Mouse (Mus musculus) adrenal gland, adult (tissue): ENCODE measurements at regions not wholly inside any gene's neighbourhood (a gene's known extent, or its start where the extent isn't known, plus 50 kb on each side); places are given as distances from the start of the nearest gene placed in this dataset.

Experiments
- DNase-seq, 2 experiments: peaks; one replicate each; pipeline ENCODE4 v3.0.0; 2022 to 2023; ENCODE audit warnings: low spot score in 1 of 2; ENCODE audit not compliant: inconsistent age in 2 of 2

DNA sequence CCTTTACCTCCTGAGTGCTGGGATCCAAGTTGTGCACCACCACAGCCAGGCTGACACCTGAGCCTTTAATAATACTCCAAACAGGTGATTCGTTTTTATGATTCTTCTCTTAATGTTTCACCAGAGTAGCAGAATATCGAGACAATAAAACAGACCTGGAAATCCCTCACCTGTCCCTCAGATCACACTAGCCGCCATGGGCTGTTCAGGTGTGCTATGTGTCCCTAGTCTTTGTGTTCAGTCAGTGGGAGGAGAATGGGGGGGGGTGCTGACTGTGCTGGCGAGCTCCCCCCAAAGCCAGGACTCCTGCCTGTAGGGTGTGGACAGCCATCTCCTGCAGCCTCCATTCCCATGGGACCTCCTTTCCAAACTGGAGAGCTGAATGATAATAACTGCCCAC lies 168.9 kb upstream of the Nfe2l3 start:
- DNase-seq = no peak

DNA sequence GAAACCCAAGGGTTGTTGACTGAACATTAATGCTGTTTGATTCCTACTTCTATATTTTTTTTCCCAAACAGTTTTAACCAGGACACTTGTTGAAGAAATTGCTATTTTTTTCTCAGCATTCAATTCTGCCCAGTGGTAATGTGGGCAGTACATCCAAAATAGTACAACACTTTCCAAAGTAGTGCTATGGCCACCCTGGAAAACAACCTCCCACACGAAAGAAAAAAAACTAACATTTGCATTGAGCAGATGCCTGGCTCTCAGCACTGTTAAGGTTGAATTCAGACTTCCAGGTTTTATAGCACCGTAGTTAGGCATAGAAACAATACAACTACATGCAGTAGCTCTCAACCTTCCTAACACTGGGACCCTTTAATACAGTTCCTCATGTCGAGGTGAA lies 167.1 kb upstream of the Nfe2l3 start:
- DNase-seq = no peak

DNA sequence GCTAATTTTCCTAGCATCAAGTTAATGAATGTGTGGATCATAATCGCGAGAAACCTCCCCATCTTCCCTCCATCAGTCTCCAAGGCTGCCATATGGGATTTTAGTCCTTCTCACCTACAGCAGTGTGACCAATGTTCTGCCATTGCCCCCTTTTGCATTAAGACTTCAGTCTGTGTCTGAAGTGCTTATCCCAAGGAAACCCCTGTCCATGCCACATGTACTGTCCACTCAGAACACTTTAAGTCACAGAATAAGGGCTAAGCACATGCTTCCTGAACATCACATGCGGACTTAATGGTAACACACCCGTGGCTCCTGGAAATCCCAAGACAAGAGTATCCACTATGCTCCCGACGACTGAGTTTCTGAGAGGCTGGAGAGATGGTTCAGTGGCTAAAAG lies 165.7 kb upstream of the Nfe2l3 start:
- no peak for DNase-seq

DNA sequence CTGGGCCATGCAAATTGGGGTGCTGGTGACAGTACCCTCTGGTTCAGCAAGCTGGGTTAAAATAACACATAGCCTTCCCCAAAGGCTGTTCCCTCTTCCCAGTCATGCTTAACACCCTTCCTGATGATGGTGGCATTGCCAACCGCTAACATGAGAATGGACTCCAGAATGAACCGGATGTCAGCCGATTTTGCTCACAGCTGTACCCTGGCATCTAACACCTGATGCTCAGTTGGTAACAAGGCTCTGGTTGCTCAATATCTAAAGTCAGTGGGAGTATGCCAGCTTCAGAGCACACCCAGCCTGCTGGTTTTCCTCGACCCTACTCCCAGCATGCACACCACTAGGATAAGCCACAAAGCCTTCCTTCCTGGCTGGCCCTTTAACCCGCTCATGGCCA lies 164.6 kb upstream of the Nfe2l3 start:
- DNase-seq = no peak

DNA sequence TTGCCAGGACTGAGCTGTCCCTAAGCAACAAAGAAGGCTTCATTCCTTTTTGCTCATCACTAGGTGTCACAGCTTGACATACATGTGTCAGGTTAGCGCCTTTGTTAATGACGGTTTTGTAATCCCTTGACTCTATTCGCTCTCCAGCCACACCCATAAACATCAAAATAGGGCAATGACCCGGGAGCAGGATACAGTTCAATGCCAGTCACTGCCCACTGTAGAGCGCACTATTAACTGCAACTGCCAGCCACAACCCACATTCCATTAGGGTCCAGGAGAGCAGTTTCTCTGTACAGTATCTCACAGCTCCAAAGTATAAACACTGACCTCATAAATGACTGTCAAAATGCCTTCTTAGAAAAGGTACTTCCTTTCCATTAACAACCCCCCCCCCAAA lies 163.5 kb upstream of the Nfe2l3 start:
- no peak for DNase-seq

DNA sequence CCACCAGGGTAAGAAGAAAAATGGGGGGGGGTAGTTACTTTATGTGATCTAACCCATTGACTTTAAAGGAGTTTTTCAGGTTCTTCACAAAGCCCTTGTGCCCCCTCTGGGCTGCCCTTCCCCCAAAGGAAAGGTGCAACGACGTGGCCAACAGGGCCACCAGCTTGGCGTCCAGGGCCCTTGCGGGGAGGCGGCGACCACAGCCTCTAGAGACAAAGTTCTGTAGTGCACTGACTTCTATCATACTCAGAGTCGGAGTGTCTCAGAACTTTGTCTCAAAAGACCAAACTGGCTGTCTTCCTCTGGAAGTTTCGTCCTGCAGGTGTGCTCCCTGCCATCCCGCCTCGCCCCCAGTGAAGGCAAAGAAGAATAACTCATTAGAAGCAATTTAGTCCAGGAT lies 162.9 kb upstream of the Nfe2l3 start:
- DNase-seq = no peak

DNA sequence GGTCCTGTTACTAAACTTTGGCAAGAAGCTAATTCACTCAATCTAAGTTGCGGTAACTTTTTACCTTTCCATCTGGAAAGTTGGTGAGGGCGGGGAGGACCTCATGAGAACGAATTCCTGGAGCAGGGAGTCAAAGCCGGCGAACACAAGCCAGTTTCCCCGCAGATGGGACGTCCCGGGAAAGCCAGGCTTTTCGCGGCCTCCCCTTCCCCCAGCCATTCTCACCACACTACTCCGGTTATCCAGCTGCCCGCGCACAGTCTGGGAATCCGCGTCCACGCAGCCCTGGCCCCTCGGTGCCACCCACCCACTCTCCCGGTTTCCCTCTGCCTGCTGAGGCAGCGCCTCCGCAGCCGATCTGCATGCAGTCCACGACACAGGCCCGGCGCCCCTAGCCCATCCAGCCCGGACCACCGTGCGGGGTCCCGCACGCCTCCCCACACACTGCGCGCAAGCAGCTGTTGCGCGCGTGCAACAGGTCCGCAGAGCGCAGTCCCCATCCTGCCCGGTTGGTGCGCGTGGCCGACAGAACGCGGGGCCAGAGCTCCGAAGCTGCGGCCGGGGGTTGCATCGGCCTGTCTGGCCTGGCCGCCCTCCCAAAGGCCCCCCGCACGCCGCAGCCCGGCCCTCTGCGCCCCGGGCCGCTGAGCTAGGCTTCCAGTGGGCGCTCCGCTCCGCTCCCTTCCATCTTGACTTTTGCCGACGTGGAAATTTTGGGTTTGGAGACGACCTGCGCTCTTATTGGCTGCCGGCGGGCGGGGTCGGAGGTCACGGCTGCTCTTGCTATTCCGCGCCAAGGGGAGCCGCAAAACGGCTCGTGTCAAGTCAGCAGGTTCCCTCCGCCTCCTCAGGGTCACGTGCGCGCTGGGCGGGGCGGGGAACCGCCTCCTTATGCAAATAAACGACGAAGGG lies 162.0 kb upstream of the Nfe2l3 start:
- peak; percentile 87 to 97 for DNase-seq

DNA sequence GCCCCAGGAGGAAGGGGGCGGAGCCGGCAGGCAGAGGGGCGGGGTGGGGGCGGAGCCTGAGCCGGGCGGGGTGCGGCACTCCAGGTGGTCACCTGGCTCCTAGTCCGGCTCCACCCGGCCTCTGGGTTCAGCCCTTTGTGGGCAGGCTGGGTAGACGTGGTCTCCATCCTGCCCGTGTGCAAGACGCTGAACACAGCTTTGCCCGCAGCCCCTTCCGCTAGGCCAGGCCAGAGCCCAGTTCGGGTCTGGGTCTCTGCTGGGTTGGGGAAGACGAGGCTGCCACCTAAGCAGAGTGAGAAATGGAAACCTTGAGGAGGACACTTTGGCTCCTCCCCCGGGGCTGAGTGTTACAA lies 161.4 kb upstream of the Nfe2l3 start:
- no peak for DNase-seq

DNA sequence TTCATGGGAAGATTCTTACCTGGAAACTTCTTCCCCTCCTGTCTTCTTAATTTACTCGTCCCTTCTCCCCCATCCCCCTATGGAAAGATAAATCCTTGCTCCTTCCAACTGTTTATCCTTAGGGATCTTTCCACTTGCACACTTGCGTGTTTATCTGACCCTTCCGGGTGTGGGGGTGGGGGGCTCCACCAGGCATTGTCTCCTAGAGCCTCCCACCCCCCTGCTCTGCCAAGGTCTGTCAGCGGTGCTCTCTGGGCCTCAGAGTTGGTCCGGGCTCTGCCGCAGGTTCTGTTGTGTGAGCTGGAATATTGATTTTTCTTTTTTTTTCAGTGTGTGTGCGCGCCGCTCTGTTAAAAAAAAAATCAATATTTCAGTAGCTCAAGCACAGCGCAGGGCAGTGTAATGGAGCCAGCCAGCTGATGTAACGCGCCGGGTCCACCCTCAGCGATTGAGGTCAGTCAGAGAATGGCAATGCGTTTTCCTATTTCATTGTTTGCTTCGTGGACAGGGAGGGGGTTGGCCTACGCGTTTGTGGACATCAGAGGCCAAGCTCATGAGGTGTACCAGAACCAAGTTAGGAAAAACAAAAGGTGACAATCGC lies 160.2 kb upstream of the Nfe2l3 start:
- no peak for DNase-seq

DNA sequence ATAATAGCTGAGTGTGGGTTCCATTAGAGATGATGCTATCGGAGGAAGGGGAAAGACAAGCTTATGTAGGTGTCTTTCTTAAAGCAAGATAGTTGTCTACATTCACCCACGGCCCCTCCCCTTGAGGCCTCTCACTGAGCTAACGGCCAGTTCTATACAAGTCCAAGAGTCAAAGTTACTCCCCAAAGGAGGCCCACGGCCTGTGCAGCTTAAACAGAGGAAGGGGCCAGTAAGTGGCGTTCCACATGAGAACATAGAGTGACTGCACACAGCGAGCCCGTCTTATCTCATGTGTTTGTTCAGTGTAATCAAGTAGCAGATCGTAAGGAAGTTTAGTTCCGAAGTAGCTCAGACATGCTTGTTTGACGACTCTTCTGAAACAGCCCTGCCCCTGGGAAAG lies 153.0 kb upstream of the Nfe2l3 start:
- DNase-seq = no peak

DNA sequence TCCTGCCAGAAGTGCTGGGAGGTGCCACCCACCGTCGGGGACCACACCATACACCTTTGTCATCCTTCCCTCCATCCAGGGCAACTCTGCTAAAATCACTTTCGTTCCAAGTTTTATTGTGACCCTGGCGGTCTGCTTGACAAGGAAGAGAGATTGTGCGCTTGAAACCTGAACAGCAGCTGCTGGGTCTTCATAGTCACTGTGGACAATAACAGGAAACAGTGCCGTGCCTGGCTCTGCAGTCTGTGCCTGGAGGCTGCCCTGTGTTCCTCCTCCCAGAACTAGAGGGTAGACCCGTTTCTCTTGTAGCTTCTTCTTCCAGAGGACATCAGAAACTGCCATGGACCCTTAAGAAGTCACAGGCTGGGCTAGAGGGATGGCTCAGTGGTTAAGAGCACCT lies 152.2 kb upstream of the Nfe2l3 start:
- DNase-seq = no peak

DNA sequence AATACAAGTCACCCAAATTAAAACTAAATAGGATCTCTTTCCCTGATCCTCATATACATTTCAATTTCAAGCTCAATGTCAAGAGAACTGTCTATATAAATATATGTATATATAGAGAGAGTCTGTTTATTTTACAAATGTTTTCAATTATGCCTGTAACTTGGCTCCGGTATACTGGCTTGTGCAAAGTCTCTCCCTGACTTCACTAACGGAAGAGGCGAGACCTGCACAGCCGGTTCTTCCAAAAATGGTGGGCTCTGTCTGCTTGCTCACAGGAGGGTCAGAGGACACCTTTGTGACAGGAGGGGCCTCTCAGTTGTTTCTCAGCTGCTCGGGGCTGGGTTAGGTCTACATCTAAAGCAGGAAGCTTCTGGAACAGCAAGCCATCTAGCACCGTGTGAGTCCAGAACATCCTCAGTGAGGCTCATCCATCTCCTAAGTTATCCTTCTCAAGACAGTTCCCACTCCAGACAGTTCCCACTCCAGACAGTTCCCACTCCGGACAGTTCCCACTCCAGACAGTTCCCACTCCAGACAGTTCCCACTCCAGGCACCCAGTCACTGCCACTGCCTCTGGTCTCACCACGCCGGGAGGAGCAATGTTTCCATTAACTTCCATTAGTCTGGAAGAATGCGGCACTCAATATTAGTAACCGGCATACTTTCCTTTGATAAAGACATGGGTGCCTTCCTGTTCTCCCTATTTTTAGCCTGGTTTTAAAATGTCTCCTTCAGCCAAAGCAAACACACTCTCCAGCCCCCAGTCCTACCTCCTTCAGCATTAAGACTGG lies 148.4 kb upstream of the Nfe2l3 start:
- no peak for DNase-seq

DNA sequence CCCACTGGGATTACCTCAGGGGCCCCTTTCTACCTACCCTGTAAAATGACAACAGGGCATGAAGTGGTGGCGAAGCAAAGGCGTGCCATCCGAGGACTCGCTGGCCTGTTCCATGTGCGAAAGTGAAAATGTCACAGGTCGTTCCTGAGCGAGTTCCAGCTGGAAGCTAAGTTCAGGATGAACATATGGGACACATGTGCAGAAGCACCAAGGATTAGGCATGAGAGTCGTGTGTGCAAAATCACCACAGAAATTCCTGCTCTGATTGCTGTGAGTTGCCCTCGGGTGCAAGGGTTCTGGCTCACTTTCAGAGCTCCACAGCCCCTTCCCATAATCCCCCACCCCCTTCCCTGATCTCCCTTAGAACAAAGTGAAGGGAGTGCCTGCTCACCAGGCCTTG lies 147.6 kb upstream of the Nfe2l3 start:
- DNase-seq = no peak

DNA sequence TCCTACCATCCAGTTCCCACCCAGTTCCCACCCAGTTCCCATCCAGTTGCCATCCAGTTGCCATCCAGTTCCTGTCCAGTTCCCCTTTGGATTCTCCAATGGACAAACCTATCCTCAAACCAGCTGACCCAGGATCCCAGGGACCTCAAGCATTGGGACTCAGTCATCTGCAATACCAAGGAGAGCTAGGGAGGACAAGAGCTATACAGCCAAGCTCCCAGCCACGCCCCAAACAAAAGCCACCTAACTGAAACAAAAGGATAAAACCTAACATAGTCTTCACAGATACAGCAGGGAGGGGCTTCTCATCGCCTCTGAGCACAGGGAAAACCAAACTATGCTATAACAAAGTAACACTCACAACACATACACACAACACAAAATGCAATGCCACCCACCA lies 145.6 kb upstream of the Nfe2l3 start:
- no peak for DNase-seq

DNA sequence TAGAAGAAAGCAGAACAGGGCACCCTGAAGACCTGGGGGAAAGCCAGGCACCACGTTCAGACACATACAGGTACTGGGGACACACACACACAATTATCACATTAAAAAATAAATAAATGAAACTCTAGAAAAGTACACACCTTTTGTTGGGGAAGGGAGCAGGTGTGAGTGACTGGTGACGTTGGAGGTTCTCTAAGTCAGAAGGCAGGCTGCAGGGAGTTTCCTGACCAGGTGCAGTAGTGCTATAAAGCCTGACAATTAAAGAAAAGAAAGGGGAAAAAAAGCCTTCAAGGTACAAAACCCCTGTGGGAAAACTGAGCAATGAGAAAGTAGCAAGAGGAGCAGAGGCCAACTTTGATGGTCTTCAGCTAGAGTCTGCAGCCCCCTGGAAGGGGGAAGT lies 145.1 kb upstream of the Nfe2l3 start:
- no peak for DNase-seq

DNA sequence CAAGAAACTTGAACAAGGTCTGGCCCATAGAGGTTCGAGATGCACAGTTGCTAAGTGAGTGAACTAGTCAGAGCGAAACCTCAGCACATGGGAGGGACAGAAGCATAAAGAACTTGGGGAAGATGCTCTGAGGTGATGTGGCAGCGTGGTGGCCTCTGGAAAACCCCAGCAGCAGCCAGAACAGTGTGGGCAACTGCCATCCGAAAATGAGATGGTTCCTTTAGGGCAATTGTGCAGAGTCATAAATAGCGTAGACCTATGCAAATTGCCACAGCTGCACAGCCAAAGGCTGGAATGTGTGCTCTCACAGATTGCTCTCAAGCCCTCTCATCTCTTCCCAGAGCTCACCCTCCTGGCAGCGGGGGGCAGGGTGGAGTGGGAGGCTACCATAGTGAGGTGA lies 144.7 kb upstream of the Nfe2l3 start:
- DNase-seq = no peak

DNA sequence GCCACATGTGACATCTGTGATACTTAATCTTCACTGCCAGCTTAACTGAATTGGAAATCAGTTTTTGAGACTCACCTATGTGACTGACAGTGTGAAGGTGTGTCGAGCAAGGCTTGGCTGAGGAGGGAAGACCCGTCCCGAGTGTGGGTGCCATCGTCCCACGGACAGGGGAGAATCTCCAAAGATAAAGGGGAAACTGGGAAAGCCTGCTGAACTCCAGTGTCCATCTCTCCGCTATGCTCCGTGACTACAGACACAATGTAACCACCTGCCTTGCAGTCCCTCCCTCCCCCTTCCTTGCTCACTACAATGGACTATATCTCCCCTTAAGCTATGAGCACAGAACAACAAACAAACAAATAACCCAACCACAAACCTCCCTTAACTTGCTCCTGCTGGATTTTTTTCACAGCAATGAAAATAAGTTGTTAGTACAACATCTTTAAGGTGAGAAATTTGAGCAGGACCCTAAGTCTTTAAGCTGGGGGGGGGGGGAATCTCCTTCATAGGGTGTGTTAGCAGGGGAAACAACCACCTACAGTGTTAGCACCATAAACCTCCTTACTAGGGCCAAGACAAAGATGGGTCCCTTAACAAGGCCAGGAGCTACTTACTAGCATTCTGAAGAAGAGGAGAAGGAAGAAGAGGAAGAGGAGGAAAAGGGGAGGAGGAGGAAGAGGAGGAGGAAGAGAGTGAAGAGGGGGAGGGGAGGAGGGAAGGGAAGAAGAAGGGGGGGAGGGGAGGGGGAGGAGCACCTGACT lies 144.0 kb upstream of the Nfe2l3 start:
- DNase-seq = no peak

DNA sequence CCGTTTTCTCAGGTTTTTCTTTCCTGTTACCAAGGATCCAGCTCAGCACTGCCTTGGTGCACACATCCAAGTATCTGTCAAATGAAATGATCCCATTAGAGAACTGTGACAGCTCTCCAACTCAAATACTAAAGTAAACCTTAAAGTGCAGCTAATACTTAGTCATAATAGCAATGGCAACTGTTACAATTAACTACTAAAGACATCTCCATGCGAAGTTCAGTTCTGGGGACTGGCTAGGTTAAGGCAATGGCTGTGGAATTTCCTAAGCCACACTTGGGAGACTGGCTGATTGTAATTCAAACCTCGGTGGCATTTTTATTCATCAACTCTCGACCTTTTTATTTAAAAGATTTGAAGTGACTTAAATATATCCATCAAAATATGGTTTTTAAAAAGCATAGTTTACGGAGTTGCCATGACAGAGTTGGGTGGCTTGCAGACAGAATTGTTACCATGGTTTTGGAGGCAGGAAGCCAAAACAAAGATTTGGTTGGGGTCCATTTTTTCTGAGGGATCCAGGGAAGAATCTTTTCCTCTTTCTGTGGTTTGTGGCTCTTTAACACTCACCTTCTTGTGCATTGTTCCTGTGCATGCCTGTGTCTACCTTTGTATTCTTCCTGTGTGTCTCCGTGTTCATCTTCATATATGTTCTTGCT lies 143.3 kb upstream of the Nfe2l3 start:
- DNase-seq = no peak

DNA sequence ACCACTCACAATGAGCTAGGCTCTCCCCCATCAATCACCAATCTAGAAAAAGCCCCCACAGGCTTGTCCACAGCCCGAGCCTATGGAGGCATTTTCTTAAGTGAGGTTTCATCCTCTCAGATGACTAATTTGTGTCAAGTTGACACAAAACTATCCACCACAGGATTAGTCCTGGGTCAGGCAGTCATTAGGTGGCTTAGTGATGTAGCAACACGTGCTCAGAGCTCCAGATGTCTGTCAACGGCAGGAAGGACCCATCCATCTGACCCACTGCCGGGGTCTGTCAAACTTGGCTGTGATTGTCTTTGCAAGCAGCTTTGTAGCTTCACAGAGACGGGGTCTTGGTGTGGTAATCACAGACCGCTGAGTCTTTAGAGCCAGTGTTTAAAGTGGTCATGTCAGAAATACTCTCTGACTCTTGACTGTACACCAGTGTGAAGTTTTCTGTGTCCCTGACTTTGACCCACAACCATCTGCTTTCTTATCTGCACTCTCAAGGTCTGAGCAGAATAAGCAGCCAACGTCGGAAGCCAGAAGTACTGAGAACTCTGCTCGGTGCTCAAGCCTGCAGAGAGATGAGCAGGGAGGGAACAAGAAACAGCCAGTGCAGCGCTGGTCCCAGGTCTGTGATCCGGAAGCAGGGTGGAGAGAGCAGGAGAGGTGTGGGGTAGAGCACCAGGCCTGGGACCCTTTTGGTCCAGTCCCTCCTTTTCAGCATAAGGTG lies 131.6 kb upstream of the Nfe2l3 start:
- peak; percentile 59 to 87 for DNase-seq

DNA sequence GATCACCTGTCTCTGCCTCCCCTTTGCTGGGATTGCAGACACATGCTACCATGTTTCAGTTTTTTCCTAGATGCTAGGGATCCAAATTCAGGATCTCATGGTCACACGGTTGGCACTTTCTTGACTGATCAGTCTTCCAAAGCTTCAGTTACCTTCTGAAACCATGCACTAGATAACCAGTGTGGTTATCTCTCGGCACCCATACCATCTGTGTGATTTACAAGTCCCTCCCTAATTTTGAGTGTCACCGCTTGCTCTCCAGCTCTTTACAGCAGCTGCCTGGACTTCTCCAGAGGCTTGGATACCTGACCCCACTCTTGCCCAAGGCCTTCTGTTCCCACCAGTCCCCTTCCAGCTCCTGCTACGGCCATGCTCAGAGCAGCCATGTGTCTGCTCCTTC lies 130.6 kb upstream of the Nfe2l3 start:
- no peak for DNase-seq
